Mouse (Mus musculus): ENCODE results near the gene Rhbdd1. TPM values are rescaled to one million over a fixed set of nuclear protein-coding genes. Genes with fewer than 3 reads are reported as not detected.

Gene Rhbdd1
- polyA plus RNA-seq, 1 experiment from 2014 or later = 5.0 TPM

- Histone ChIP-seq H3K4me1 (no peaks in the 10 kb centered on the region), H3K9me3 (no peaks in the 10 kb centered on the region), H3K4me3 (no peak overlapping the region), H3K27ac (replicated peaks) (no peak overlapping the region), H3K9ac (replicated peaks) (no peak overlapping the region), H3K27me3 (no peaks in the 10 kb centered on the region), H3K36me3 (no peaks in the 10 kb centered on the region), H3K4me2 (replicated peaks) (no peak overlapping the region)
- ATAC-seq (replicated peaks) = no peak
- WGBS = 63% methylated on average over 3 of the region's 3 CpGs
Measured at GRCm38 (mm10) chr1:82375452-82375851, 59.2 kb downstream of the Rhbdd1 start.

DNA sequence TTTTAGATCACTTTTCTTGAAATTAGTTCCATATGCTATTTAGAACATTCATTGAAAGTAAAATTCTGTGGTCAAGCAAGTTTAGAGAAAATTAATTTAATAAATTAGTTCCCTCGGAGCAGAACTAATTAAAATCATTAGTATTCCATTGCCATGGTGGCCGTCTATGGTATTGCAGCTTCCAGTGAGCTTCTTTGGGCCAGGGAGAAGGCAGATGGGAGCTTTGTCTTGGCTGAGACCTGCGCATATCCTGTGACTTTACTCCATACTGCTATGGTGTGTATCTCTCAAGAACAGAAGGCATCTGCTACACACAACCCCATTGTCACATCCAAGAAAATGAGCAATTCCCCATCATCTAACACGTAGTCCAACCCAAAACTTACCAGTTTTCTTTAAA lies 65.7 kb downstream of the Rhbdd1 start:
- Histone ChIP-seq H3K4me1 (peaks cover 24% of the 10 kb centered on the region), H3K9me3 (no peaks in the 10 kb centered on the region), H3K36me3 (no peaks in the 10 kb centered on the region), H3K27ac (replicated peaks) (no peak overlapping the region), H3K27me3 (no peaks in the 10 kb centered on the region), H3K9ac (replicated peaks) (no peak overlapping the region), H3K4me2 (replicated peaks) (no peak overlapping the region), H3K4me3 (no peak overlapping the region)
- WGBS = 58% methylated on average over 4 of the region's 4 CpGs
- no peak; the same call in 1 of the 2 replicates for ATAC-seq (replicated peaks)

DNA sequence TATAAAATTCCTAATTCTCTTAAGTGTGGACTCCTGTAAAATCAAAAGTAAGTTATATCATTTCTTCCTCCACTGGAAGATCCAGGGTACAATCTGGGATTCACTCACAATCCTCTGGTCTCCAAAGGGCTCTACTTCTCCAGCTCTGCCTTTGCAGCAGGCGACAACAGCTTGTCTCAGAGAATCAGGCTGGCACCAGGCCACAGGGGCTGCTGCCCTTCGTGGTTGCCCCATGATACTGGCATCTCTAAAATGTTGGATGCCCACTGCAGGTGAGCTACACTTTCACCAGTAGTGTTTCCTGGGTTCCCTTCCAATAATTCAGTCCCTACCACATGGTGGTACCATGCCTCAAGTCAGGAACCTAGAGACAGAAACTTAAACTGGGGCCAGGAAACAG lies 67.9 kb downstream of the Rhbdd1 start:
- Histone ChIP-seq H3K4me2 (replicated peaks) (no peak overlapping the region), H3K4me3 (no peak overlapping the region), H3K9ac (replicated peaks) (no peak overlapping the region), H3K36me3 (no peaks in the 10 kb centered on the region), H3K9me3 (no peaks in the 10 kb centered on the region), H3K4me1 (peaks cover 34% of the 10 kb centered on the region), H3K27me3 (no peaks in the 10 kb centered on the region), H3K27ac (replicated peaks) (peak overlapping the region; percentile 67)
- no peak for ATAC-seq (replicated peaks)
- 73% methylated on average over 2 of the region's 2 CpGs for WGBS

DNA sequence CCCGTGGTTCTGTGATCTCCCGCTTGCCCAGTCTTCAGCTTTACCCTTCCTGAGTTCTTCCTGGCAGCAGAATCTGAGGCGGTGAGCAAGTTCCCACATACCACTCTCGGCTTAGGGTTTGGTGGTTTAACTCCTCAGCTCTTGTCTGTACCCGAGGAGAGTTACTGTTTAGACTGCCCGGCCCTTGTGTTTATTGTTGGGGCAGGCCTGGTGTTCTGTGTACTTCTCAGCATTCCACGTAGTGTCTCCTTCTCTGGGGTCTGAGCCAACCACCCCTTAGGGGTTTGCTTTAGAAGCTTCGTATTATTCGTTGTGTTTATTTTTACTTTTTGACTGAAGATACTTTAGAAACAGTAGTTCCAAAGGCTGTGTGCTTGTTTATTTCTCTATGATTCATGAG lies 68.8 kb downstream of the Rhbdd1 start:
- Histone ChIP-seq H3K4me3 (no peak overlapping the region), H3K9ac (replicated peaks) (no peak overlapping the region), H3K4me2 (replicated peaks) (0 out of 2 replicates have a peak overlapping the region, but pooled peaks have one; percentile 3), H3K4me1 (peaks cover 34% of the 10 kb centered on the region), H3K27ac (replicated peaks) (peak overlapping the region; percentile 67), H3K9me3 (no peaks in the 10 kb centered on the region), H3K27me3 (no peaks in the 10 kb centered on the region), H3K36me3 (no peaks in the 10 kb centered on the region)
- no peak for ATAC-seq (replicated peaks)
- WGBS = 48% methylated on average over 9 of the region's 9 CpGs

DNA sequence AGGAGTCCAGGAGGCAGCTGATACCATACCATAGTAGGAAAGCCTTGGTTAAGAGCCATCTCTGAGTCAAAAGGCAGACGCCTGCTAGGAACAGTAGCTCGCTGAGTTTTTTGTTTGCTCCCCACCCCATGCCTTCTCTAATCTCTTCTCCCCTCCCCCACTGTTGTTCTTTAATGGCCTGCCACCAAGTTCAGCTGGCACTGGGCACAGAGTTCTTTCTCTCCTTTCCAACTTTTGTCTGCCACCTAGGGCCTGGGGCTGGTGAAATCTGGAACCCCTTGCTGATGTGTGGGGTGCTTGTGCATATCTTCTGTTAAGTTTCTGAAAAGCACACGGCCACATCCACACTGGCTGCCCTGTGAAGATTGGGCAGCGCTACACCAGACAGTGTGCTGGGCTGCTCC lies 69.6 kb downstream of the Rhbdd1 start:
- Histone ChIP-seq H3K27ac (replicated peaks) (peak overlapping the region; percentile 80), H3K4me1 (peaks cover 34% of the 10 kb centered on the region), H3K4me2 (replicated peaks) (no peak overlapping the region), H3K9me3 (no peaks in the 10 kb centered on the region), H3K36me3 (no peaks in the 10 kb centered on the region), H3K4me3 (no peak overlapping the region), H3K9ac (replicated peaks) (no peak overlapping the region), H3K27me3 (no peaks in the 10 kb centered on the region)
- ATAC-seq (replicated peaks) = peak; percentile 90
- WGBS = 18% methylated on average over 4 of the region's 4 CpGs

- Histone ChIP-seq H3K4me3 (no peak overlapping the region), H3K9ac (replicated peaks) (no peak overlapping the region), H3K27ac (replicated peaks) (peak overlapping the region; percentile 80), H3K36me3 (no peaks in the 10 kb centered on the region), H3K9me3 (no peaks in the 10 kb centered on the region), H3K27me3 (no peaks in the 10 kb centered on the region), H3K4me1 (peaks cover 34% of the 10 kb centered on the region), H3K4me2 (replicated peaks) (no peak overlapping the region)
- ATAC-seq (replicated peaks) = no peak
- 37% methylated on average over 6 of the region's 6 CpGs for WGBS
Measured at GRCm38 (mm10) chr1:82386814-82387771, 70.8 kb downstream of the Rhbdd1 start.

- H3K27ac ChIP-seq (replicated peaks) = no peak overlapping the region
- peaks cover 31% of the 10 kb centered on the region for H3K4me1 ChIP-seq
- H3K27me3 ChIP-seq = no peaks in the 10 kb centered on the region
- ATAC-seq (replicated peaks) = no peak
- 86% methylated on average over 7 of the region's 7 CpGs for WGBS
- H3K9ac ChIP-seq (replicated peaks) = no peak overlapping the region
- no peaks in the 10 kb centered on the region for H3K36me3 ChIP-seq
- no peak overlapping the region for H3K4me3 ChIP-seq
- H3K4me2 ChIP-seq (replicated peaks) = no peak overlapping the region
- no peaks in the 10 kb centered on the region for H3K9me3 ChIP-seq
Measured at GRCm38 (mm10) chr1:82389371-82389770, 73.1 kb downstream of the Rhbdd1 start.

DNA sequence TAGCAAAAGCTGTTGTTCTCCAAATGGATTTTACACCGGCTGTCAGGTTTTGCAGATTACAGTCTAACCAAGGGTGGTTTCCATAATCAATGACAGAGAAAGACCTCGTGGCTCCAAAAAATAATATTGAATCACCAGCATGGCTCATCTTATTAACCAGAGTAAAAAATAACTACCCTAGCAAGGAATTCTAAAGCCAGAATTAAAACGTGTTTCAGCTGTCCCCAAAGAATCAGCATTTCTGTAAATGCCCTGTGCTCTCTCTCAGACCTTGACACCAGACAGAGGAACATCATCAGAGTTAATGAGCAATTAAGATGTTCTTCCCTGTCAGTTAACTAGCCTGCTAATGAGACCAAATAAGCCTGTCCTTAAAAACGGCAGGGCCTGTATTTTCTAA lies 79.1 kb downstream of the Rhbdd1 start:
- no peak overlapping the region for H3K9ac ChIP-seq (replicated peaks)
- no peaks in the 10 kb centered on the region for H3K27me3 ChIP-seq
- ATAC-seq (replicated peaks) = no peak
- H3K4me1 ChIP-seq = 0 out of 2 replicates have a peak, but pooled peaks cover 8% of the 10 kb centered on the region
- H3K9me3 ChIP-seq = no peaks in the 10 kb centered on the region
- H3K4me3 ChIP-seq = no peak overlapping the region
- WGBS = 30% methylated on average over 4 of the region's 4 CpGs
- no peaks in the 10 kb centered on the region for H3K36me3 ChIP-seq
- H3K27ac ChIP-seq (replicated peaks) = no peak overlapping the region; the same call in 1 of the 2 replicates
- no peak overlapping the region for H3K4me2 ChIP-seq (replicated peaks)

DNA sequence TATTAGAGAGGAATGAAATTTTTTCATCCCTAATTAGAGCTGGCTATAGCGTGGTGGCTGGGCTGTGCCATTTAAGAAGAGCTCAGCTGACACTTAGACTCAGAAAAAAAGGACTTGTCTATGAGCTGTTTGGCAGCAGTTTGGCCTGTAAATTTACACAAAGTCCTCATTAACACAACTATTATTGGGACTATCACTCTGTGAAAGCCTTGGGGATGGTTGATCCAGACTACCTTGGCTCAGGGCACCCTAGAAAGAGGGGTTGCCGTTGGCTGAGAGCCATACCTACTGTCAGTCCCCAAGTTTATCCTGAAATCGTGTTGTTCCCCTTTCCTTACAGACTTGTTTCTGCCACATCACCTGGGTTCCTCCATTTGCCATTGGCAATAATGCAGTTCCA lies 91.5 kb downstream of the Rhbdd1 start:
- no peaks in the 10 kb centered on the region for H3K9me3 ChIP-seq

DNA sequence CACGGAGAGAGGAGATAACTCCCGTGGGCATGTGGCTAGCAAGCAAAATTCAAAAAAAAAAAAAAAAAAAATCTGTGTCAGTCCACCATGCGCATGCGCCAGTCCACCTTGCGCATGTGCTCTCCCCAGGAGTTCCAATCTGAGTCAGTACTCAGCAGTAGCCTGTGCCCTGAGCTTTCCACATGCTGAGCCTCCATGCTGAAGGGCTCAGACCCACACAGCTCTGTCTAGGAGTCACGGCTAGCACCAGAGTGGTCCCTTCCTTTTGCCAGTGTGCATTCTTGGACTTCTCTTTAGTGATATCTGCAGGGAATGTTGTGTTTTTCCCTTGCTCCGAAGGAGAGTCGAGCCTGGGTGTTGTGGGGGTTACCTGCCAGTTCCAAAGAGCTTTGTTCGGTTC lies 93.0 kb downstream of the Rhbdd1 start:
- ATAC-seq (replicated peaks) = no peak
- H3K9ac ChIP-seq (replicated peaks) = no peak overlapping the region
- H3K36me3 ChIP-seq = no peaks in the 10 kb centered on the region
- H3K4me2 ChIP-seq (replicated peaks) = no peak overlapping the region
- H3K27me3 ChIP-seq = no peaks in the 10 kb centered on the region
- H3K4me3 ChIP-seq = no peak overlapping the region
- H3K4me1 ChIP-seq = peaks cover 9% of the 10 kb centered on the region; the same call in 1 of the 2 replicates
- WGBS = 92% methylated on average over 9 of the region's 9 CpGs
- no peak overlapping the region for H3K27ac ChIP-seq (replicated peaks)
- no peaks in the 10 kb centered on the region for H3K9me3 ChIP-seq

More for the DNA sequence above, 91.5 kb downstream of the Rhbdd1 start:
- ATAC-seq (replicated peaks) = peak; percentile 77
- Histone ChIP-seq H3K36me3 (no peaks in the 10 kb centered on the region), H3K9ac (replicated peaks) (no peak overlapping the region), H3K27me3 (no peaks in the 10 kb centered on the region), H3K4me1 (peaks cover 9% of the 10 kb centered on the region; the same call in 1 of the 2 replicates), H3K4me3 (no peak overlapping the region), H3K27ac (replicated peaks) (0 out of 2 replicates have a peak overlapping the region, but pooled peaks have one; percentile 17), H3K4me2 (replicated peaks) (no peak overlapping the region)
- 28% methylated on average over 3 of the region's 3 CpGs for WGBS

DNA sequence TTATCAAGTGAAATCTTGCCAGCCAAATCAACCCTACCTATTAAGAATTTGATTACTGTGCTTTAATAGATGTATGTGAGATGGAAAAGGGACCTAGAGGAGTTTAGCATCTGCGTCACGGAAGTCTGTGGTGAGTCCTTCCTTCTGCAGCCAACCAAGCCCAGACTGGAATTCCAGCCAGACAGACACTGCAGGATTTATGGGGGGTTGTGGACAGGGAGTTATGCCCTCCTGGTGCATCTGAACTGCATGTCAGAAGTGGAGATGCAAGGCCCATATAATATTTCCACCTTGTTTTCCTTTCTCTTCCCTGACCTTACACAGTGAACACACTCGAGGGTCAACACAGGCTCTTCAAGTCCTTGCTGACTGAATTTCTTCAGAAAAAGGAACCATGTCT lies 94.3 kb downstream of the Rhbdd1 start:
- no peaks in the 10 kb centered on the region for H3K36me3 ChIP-seq
- H3K27ac ChIP-seq (replicated peaks) = no peak overlapping the region
- H3K9me3 ChIP-seq = no peaks in the 10 kb centered on the region
- WGBS = 85% methylated on average over 3 of the region's 3 CpGs
- H3K4me3 ChIP-seq = no peak overlapping the region
- no peak overlapping the region for H3K9ac ChIP-seq (replicated peaks)
- no peak overlapping the region for H3K4me2 ChIP-seq (replicated peaks)
- no peaks in the 10 kb centered on the region for H3K27me3 ChIP-seq
- ATAC-seq (replicated peaks) = no peak
- peaks cover 9% of the 10 kb centered on the region; the same call in 1 of the 2 replicates for H3K4me1 ChIP-seq

DNA sequence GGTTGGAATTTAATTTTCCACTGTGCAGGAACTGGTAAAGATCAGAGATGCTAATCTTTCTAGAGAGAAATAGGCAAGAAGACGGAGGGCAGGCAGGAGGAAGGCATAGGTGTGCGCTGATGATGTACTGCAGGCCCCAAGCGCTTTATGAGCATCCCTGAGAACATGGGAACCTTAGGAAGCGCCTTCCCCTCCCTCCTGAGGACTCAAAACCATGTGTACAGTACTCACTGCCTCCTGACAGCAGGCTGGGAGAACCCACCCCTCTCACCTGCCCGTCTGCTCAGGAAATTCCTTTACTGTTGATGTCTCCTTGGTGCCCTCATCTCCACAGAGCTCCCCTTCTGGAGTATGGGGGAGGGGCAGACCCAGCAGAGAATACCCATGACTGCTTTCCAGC lies 95.3 kb downstream of the Rhbdd1 start:
- 80% methylated on average over 5 of the region's 5 CpGs for WGBS
- Histone ChIP-seq H3K36me3 (no peaks in the 10 kb centered on the region), H3K9me3 (no peaks in the 10 kb centered on the region)

More for the DNA sequence above, 95.3 kb downstream of the Rhbdd1 start:
- Histone ChIP-seq H3K4me1 (peaks cover 9% of the 10 kb centered on the region; the same call in 1 of the 2 replicates), H3K4me3 (no peak overlapping the region), H3K27ac (replicated peaks) (no peak overlapping the region), H3K9ac (replicated peaks) (no peak overlapping the region), H3K4me2 (replicated peaks) (no peak overlapping the region), H3K27me3 (no peaks in the 10 kb centered on the region)
- ATAC-seq (replicated peaks) = no peak

All from forebrain, embryonic 15.5 days (tissue).